Mouse (Mus musculus) MEL (cell line): ENCODE data around the gene Lrsam1.

Source experiments
- CTCF ChIP-seq, 3 experiments: IDR thresholded peaks in 2 of 3; conservative IDR thresholded peaks in 1 of 3; 2 replicates each; pipeline ENCODE4 v1.5.1; 2011 to 2012; ENCODE audit warnings: low read length in 3 of 3, low read depth in 2 of 3, mild to moderate bottlenecking in 2 of 3, improper control_type of control experiment in 1 of 3, inconsistent platforms in 1 of 3, mixed read lengths in 1 of 3, moderate library complexity in 1 of 3; ENCODE audit not compliant: control insufficient read depth in 1 of 3, insufficient read depth in 1 of 3, poor library complexity in 1 of 3, severe bottlenecking in 1 of 3
- E2F4 ChIP-seq: IDR thresholded peaks from 2 replicates; pipeline ENCODE4 v1.6.1; 2011; ENCODE audit warnings: low read depth, low read length, improper control_type of control experiment, borderline replicate concordance
- EP300 ChIP-seq, 2 experiments: IDR thresholded peaks; 2 replicates each; pipeline ENCODE4 v1.6.1; 2011; ENCODE audit warnings: improper control_type of control experiment in 2 of 2, low read length in 2 of 2, low read depth in 1 of 2, mild to moderate bottlenecking in 1 of 2
- GABPA ChIP-seq: IDR thresholded peaks from 2 replicates; pipeline ENCODE4 v1.6.1; 2012; ENCODE audit warnings: low read depth, mild to moderate bottlenecking, inconsistent platforms, low read length, improper control_type of control experiment, moderate library complexity
- GATA1 ChIP-seq: IDR thresholded peaks from 2 replicates; pipeline ENCODE4 v1.6.1; 2011; ENCODE audit warnings: low read depth, low read length, improper control_type of control experiment
- MAZ ChIP-seq: IDR thresholded peaks from 2 replicates; pipeline ENCODE4 v1.6.1; 2012; ENCODE audit warnings: low read depth, mild to moderate bottlenecking, inconsistent platforms, low read length, improper control_type of control experiment
- POLR2A ChIP-seq, 2 experiments: IDR thresholded peaks; 2 replicates each; pipeline ENCODE4 v1.6.1; 2011 to 2012; ENCODE audit warnings: low read length in 2 of 2, mild to moderate bottlenecking in 2 of 2, control low read depth in 1 of 2, improper control_type of control experiment in 1 of 2, low read depth in 1 of 2, moderate library complexity in 1 of 2; ENCODE audit not compliant: control insufficient read depth in 1 of 2, insufficient read depth in 1 of 2, poor library complexity in 1 of 2
- POLR2AphosphoS2 ChIP-seq: IDR thresholded peaks from 2 replicates; pipeline ENCODE4 v1.6.1; 2011; ENCODE audit warnings: low read length, improper control_type of control experiment
- POLR2AphosphoS5 ChIP-seq: IDR thresholded peaks from 2 replicates; pipeline ENCODE4 v1.6.1; 2012; ENCODE audit warnings: low read depth, borderline replicate concordance, mild to moderate bottlenecking, inconsistent platforms, low read length, moderate library complexity, mixed read lengths
- RAD21 ChIP-seq: IDR thresholded peaks from 2 replicates; pipeline ENCODE4 v1.6.1; 2011; ENCODE audit warnings: mild to moderate bottlenecking, low read depth, low read length, improper control_type of control experiment

- TF ChIP-seq POLR2A (IDR thresholded peaks at IDR 0.05; ENCODE audit: control insufficient read depth in 1 of 2, insufficient read depth in 1 of 2, low read depth in 1 of 2, low read length in 2 of 2, poor library complexity in 1 of 2), result no peak
- no peak for TF ChIP-seq CTCF (IDR thresholded peaks at IDR 0.05 in 2 of 3, conservative IDR thresholded peaks at IDR 0.05 in 1 of 3; ENCODE audit: control insufficient read depth in 1 of 3, insufficient read depth in 1 of 3, low read depth in 2 of 3, low read length in 3 of 3, poor library complexity in 1 of 3, severe bottlenecking in 1 of 3)
- no peak for TF ChIP-seq GABPA
- TF ChIP-seq POLR2AphosphoS2, result no peak
- TF ChIP-seq MAZ, result no peak
- TF ChIP-seq E2F4, result no peak
- TF ChIP-seq RAD21, result no peak
- TF ChIP-seq EP300 (IDR thresholded peaks at IDR 0.05; ENCODE audit: low read depth in 1 of 2, low read length in 2 of 2), result no peak
- no peak for TF ChIP-seq GATA1
- TF ChIP-seq POLR2AphosphoS5, result no peak
Measured at GRCm38 (mm10) chr2:32890280-32890679, 71.1 kb downstream of the Lrsam1 start.
